Mouse (Mus musculus) heart, embryonic 11.5 days (tissue): Measurements from ENCODE around the gene Kcnk3. TPM values are rescaled to one million over a fixed set of nuclear protein-coding genes. Genes with fewer than 3 reads are reported as not detected.
A peak's percentile ranks its signal among the peaks of the same experiment; 100 is the strongest.

Experiments used
- ATAC-seq: fragments of 200-750 bp; cut with Nextera tagmentation; replicated peaks from 2 replicates; pipeline ENCODE4 v1.8.0; 2017; ENCODE audit warnings: moderate library complexity; ENCODE audit not compliant: insufficient number of reproducible peaks, low FRiP score, low TSS enrichment
- H3K27ac ChIP-seq: fragments of 300-500 bp; sonication (generic); 2 replicates; pipeline ENCODE4 v1.5.1; 2014; ENCODE audit warnings: mild to moderate bottlenecking, low read depth, low read length
- H3K27me3 ChIP-seq: fragments of 300-500 bp; sonication (generic); 2 replicates; pipeline ENCODE4 v1.6.1; 2014; ENCODE audit warnings: mild to moderate bottlenecking, low read length, mixed read lengths; ENCODE audit not compliant: control insufficient read depth, insufficient read depth
- H3K36me3 ChIP-seq: fragments of 300-500 bp; sonication (generic); 2 replicates; pipeline ENCODE4 v1.6.1; 2014; ENCODE audit warnings: mild to moderate bottlenecking, low read length, moderate library complexity, mixed read lengths; ENCODE audit not compliant: control insufficient read depth, insufficient read depth
- H3K4me1 ChIP-seq: fragments of 300-500 bp; sonication (generic); 2 replicates; pipeline ENCODE4 v1.6.1; 2014; ENCODE audit warnings: low read length; ENCODE audit not compliant: control insufficient read depth, insufficient read depth
- H3K4me2 ChIP-seq: fragments of 300-500 bp; sonication (generic); 2 replicates; pipeline ENCODE4 v1.6.1; 2014; ENCODE audit warnings: mild to moderate bottlenecking, moderate library complexity
- H3K4me3 ChIP-seq: fragments of 300-500 bp; sonication (generic); 2 replicates; pipeline ENCODE4 v1.5.1; 2014; ENCODE audit warnings: low read depth, low read length
- H3K9ac ChIP-seq: fragments of 300-500 bp; sonication (generic); 2 replicates; pipeline ENCODE4 v1.6.1; 2014; ENCODE audit warnings: mild to moderate bottlenecking, low read depth, low read length, moderate library complexity
- H3K9me3 ChIP-seq: fragments of 300-500 bp; sonication (generic); replicated peaks from 2 replicates; pipeline ENCODE4 v1.6.1; 2016; ENCODE audit warnings: low read length; ENCODE audit not compliant: control insufficient read depth
- WGBS: fragments of 180-500 bp; shearing (Covaris S2); extraction: QIAGEN DNeasy Blood & Tissue Kit; methylation state at CpG from one replicate; pipeline ENCODE4 v1.1.7; 2014; ENCODE audit not compliant: insufficient replicate concordance; 5-methylcytosine and 5-hydroxymethylcytosine counted together
- polyA plus RNA-seq: library from polyadenylated mRNA; unstranded; fragments of >200 nt; fragmentation: Nextera tagmentation; extraction: Ambion mirVana; gene quantifications from 2 replicates; pipeline ENCODE4 v1.2.1, GENCODE M21; 2014

The Kcnk3 gene
- polyA plus RNA-seq, 1 experiment from 2014 or later, result 37.8 TPM

DNA sequence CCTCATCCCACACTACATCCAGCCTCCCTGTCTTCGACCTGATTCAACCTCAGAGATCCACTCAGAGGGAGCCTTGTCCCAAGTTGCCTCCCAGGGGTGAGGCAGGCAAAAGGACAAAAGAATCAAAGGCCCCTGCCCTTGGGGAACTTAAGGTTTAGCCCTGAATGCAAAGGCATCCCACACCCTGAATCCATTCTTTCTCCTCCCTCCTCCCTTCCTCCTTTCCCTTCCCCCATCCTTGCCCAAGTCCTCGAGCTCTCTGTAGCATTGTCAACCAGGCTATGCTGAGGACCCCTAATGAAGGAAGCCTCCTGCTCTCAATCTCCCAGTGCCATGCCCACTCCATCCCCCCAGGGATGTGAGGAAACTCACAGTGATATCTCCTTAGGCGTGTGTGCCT, 23.7 kb downstream of the Kcnk3 start:
- Histone ChIP-seq H3K4me1 (peaks cover 40% of the 10 kb centered on the region), H3K27ac (no peak overlapping the region), H3K9me3 (no peaks in the 10 kb centered on the region), H3K4me3 (no peak overlapping the region), H3K27me3 (0 out of 2 replicates have a peak, but pooled peaks cover 2% of the 10 kb centered on the region), H3K9ac (no peak overlapping the region), H3K4me2 (no peak overlapping the region), H3K36me3 (no peaks in the 10 kb centered on the region)
- 57% methylated on average over 3 of the region's 3 CpGs for WGBS
- ATAC-seq, result no peak

- Histone ChIP-seq H3K9me3 (no peaks in the 10 kb centered on the region), H3K27ac (no peak overlapping the region), H3K4me1 (peaks cover 48% of the 10 kb centered on the region), H3K4me3 (no peak overlapping the region), H3K36me3 (no peaks in the 10 kb centered on the region), H3K9ac (no peak overlapping the region), H3K4me2 (no peak overlapping the region), H3K27me3 (0 out of 2 replicates have a peak, but pooled peaks cover 2% of the 10 kb centered on the region)
- 89% methylated on average over 4 of the region's 4 CpGs for whole genome bisulfite sequencing
- ATAC-seq, result no peak
Observed at GRCm38 (mm10) chr5:30612575-30612974, 24.6 kb downstream of the Kcnk3 start.

- Histone ChIP-seq H3K4me3 (no peak overlapping the region), H3K4me2 (no peak overlapping the region), H3K9ac (no peak overlapping the region), H3K9me3 (no peaks in the 10 kb centered on the region), H3K27me3 (0 out of 2 replicates have a peak, but pooled peaks cover 2% of the 10 kb centered on the region), H3K27ac (peak overlapping the region; percentile 80), H3K4me1 (peaks cover 52% of the 10 kb centered on the region), H3K36me3 (no peaks in the 10 kb centered on the region)
- 83% methylated on average over 8 of the region's 8 CpGs for WGBS
- ATAC-seq, result no peak
Observed at GRCm38 (mm10) chr5:30613242-30613641, 25.3 kb downstream of the Kcnk3 start.

GRCm38 (mm10) chr5:30614221-30614620, 26.3 kb downstream of the Kcnk3 start:
- Histone ChIP-seq H3K36me3 (no peaks in the 10 kb centered on the region), H3K27me3 (0 out of 2 replicates have a peak, but pooled peaks cover 2% of the 10 kb centered on the region), H3K9me3 (no peaks in the 10 kb centered on the region), H3K4me3 (no peak overlapping the region), H3K27ac (peak overlapping the region; percentile 80), H3K4me2 (peak overlapping the region; percentile 40), H3K4me1 (peaks cover 56% of the 10 kb centered on the region), H3K9ac (no peak overlapping the region; the same call in 1 of the 2 replicates)
- WGBS, result 11% methylated on average over 1 of the region's 1 CpGs
- ATAC-seq, result peak; percentile 75

DNA sequence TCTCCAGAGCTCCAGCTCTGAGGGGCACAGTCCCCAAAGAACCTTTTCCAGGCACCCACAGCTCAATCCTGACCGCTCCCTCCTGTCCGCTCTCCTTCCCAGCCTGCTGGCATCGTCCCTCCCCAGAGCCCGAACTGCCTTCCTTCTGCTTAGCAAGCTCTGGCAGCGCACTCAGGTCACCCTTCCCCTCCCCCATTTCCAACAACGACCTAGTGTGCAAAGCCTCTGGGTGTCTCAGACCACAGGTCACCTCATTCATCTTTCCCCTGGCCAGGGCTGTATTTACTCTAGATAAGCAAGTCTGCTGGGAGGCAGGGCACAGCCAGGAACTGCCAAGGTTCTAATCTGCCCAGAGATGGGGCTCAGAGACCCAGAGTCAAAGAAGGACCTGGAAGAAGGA, 27.4 kb downstream of the Kcnk3 start:
- no peaks in the 10 kb centered on the region for H3K9me3 ChIP-seq
- H3K4me2 ChIP-seq, result no peak overlapping the region
- no peaks in the 10 kb centered on the region for H3K36me3 ChIP-seq
- H3K4me1 ChIP-seq, result peaks cover 52% of the 10 kb centered on the region
- H3K4me3 ChIP-seq, result no peak overlapping the region
- peak overlapping the region; percentile 80 for H3K27ac ChIP-seq
- no peak for ATAC-seq
- 20% methylated on average over 6 of the region's 6 CpGs for WGBS
- H3K9ac ChIP-seq, result peak overlapping the region; percentile 49; the same call in 1 of the 2 replicates
- peaks cover 3% of the 10 kb centered on the region; the same call in 1 of the 2 replicates for H3K27me3 ChIP-seq

DNA sequence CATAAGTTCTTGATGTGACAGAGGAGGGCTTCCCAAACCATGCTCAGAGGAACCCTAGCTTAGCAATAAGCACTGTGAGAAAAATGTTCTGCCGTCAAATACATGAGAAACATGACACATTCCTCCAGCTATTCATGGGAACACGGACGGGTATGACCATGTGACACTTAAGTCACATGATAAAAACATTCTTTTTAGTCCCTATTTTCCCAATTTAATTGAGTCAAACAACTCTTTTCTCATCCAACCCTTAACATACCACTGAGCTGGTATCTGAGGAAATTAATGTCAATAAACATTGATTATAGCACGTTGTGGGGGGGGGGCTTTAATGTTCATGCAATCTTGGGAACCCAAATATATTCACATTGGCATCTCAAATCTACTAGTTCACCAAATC, 27.8 kb downstream of the Kcnk3 start:
- Histone ChIP-seq H3K27me3 (peaks cover 7% of the 10 kb centered on the region), H3K4me2 (no peak overlapping the region), H3K9me3 (no peaks in the 10 kb centered on the region), H3K9ac (no peak overlapping the region), H3K27ac (peak overlapping the region; percentile 80; the same call in 1 of the 2 replicates), H3K4me1 (peaks cover 52% of the 10 kb centered on the region), H3K36me3 (no peaks in the 10 kb centered on the region), H3K4me3 (no peak overlapping the region)
- no peak for ATAC-seq
- WGBS, result 59% methylated on average over 4 of the region's 4 CpGs

- no peaks in the 10 kb centered on the region for H3K36me3 ChIP-seq
- ATAC-seq, result no peak
- no peaks in the 10 kb centered on the region for H3K9me3 ChIP-seq
- H3K9ac ChIP-seq, result no peak overlapping the region
- peak overlapping the region; percentile 54; the same call in 1 of the 2 replicates for H3K27ac ChIP-seq
- no peak overlapping the region for H3K4me2 ChIP-seq
- no peak overlapping the region for H3K4me3 ChIP-seq
- peaks cover 50% of the 10 kb centered on the region for H3K4me1 ChIP-seq
- H3K27me3 ChIP-seq, result peaks cover 16% of the 10 kb centered on the region
- WGBS, result 31% methylated on average over 3 of the region's 3 CpGs
Observed at GRCm38 (mm10) chr5:30616644-30617043, 28.7 kb downstream of the Kcnk3 start.

GRCm38 (mm10) chr5:30617357-30617756, 29.4 kb downstream of the Kcnk3 start:
- H3K27ac ChIP-seq, result peak overlapping the region; percentile 41; the same call in 1 of the 2 replicates

DNA sequence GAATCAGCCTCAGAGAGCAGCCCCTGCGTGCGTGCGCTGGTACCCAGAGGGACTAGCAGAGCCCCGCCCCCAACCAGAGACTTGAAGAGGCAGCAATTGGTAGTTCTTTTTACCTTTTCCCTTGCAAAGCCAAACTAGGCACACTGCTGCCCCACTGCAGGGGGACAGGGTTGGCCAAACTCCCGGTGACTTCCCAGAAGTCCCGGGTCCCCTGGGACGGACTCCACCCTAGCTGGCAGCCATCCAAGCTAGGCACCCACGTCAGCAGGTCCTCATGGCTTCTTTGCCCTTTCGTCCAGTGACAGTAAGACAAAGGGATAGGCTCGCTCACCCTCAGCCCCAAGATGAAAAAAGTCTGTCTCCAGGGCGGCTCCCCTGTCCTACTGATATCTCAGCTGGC, 29.9 kb downstream of the Kcnk3 start:
- WGBS, result 22% methylated on average over 11 of the region's 11 CpGs
- H3K4me2 ChIP-seq, result peak overlapping the region; percentile 32
- no peaks in the 10 kb centered on the region for H3K36me3 ChIP-seq
- peaks cover 28% of the 10 kb centered on the region for H3K27me3 ChIP-seq
- no peaks in the 10 kb centered on the region for H3K9me3 ChIP-seq
- peaks cover 61% of the 10 kb centered on the region for H3K4me1 ChIP-seq
- no peak overlapping the region for H3K4me3 ChIP-seq
- no peak for ATAC-seq
- H3K9ac ChIP-seq, result peak overlapping the region; percentile 46; the same call in 1 of the 2 replicates
- 0 out of 2 replicates have a peak overlapping the region, but pooled peaks have one; percentile 41 for H3K27ac ChIP-seq

More at GRCm38 (mm10) chr5:30617357-30617756, 29.4 kb downstream of the Kcnk3 start:
- 13% methylated on average over 3 of the region's 3 CpGs for WGBS
- Histone ChIP-seq H3K4me2 (peak overlapping the region; percentile 32), H3K4me1 (peaks cover 56% of the 10 kb centered on the region), H3K4me3 (no peak overlapping the region), H3K9me3 (no peaks in the 10 kb centered on the region), H3K36me3 (no peaks in the 10 kb centered on the region), H3K9ac (peak overlapping the region; percentile 46; the same call in 1 of the 2 replicates), H3K27me3 (peaks cover 23% of the 10 kb centered on the region)
- ATAC-seq, result no peak
